Mouse (Mus musculus) heart, postnatal 36 days (tissue): ENCODE measurements at regions not wholly inside any gene's neighbourhood (a gene's known extent, or its start where the extent isn't known, plus 50 kb on each side); places are given as distances from the start of the nearest gene placed in this dataset.
A peak's percentile ranks its signal among the peaks of the same experiment; 100 is the strongest.
"Not testable (repeated sequence)": the region's sequence is repeated elsewhere in the genome, so short reads cannot be mapped to it uniquely, and the experiment has no call there.

Experiments
- DNase-seq, 2 experiments: peaks; one replicate each; pipeline ENCODE4 v3.0.0; 2021 to 2022
- intact Hi-C: fragments of 180-260 bp; cut with DNase I; formaldehyde crosslinking; loops from one replicate; pipeline ENCODE4 v1.15.1; 2025

- intact Hi-C loops = no loop called here
Observed at GRCm38 (mm10) chr16:57915451-57915850, 160.9 kb upstream of the Col8a1 start.

GRCm38 (mm10) chr16:57923447-57924129 lies 169.1 kb upstream of the Col8a1 start:
- intact Hi-C loops = no loop called here
- DNase-seq = no peak

More at GRCm38 (mm10) chr16:57915451-57915850, 160.9 kb upstream of the Col8a1 start:
- no peak for DNase-seq

GRCm38 (mm10) chr16:57924130-57924495 lies 169.6 kb upstream of the Col8a1 start:
- DNase-seq = no peak
- intact Hi-C loops = no loop called here

GRCm38 (mm10) chr16:57927816-57928215 lies 173.3 kb upstream of the Col8a1 start:
- intact Hi-C loops = loop anchor here (5.0 kb wide), 1 partner anchor 76 kb away; no protein-coding TSS in a partner anchor
- DNase-seq = peak; percentile 59 to 73

GRCm38 (mm10) chr16:57928301-57928700 lies 173.8 kb upstream of the Col8a1 start:
- DNase-seq = peak; percentile 54 to 67
- intact Hi-C loops = loop anchor here (5.0 kb wide), 1 partner anchor 76 kb away; no protein-coding TSS in a partner anchor

GRCm38 (mm10) chr16:57929151-57929764 lies 174.7 kb upstream of the Col8a1 start:
- DNase-seq = peak in 1 of 2 experiments; percentile 21
- intact Hi-C loops = loop anchor here (5.0 kb wide), 1 partner anchor 77 kb away; no protein-coding TSS in a partner anchor

- DNase-seq = no peak
- intact Hi-C loops = no loop called here
Observed at GRCm38 (mm10) chr16:57945404-57945803, 190.9 kb upstream of the Col8a1 start.

- no peak for DNase-seq
- intact Hi-C loops = no loop called here
Observed at GRCm38 (mm10) chr16:57947309-57947708, 192.8 kb upstream of the Col8a1 start.

- no peak for DNase-seq
- intact Hi-C loops = no loop called here
Observed at GRCm38 (mm10) chr16:57949680-57950079, 195.1 kb upstream of the Col8a1 start.

GRCm38 (mm10) chr16:57970956-57971355 lies 216.4 kb upstream of the Col8a1 start:
- intact Hi-C loops = no loop called here
- no peak for DNase-seq

GRCm38 (mm10) chr16:57984111-57984510 lies 229.6 kb upstream of the Col8a1 start:
- intact Hi-C loops = no loop called here
- no peak for DNase-seq

- intact Hi-C loops = no loop called here
- no peak for DNase-seq
Observed at GRCm38 (mm10) chr16:58005740-58006139, 251.2 kb upstream of the Col8a1 start.

- intact Hi-C loops = no loop called here
- no peak for DNase-seq
Observed at GRCm38 (mm10) chr16:58013557-58013956, 259.0 kb upstream of the Col8a1 start.

- intact Hi-C loops = no loop called here
- no peak for DNase-seq
Observed at GRCm38 (mm10) chr16:58027525-58027924, 273.0 kb upstream of the Col8a1 start.

GRCm38 (mm10) chr16:58028541-58028940 lies 274.0 kb upstream of the Col8a1 start:
- DNase-seq = peak; percentile 3 to 12
- intact Hi-C loops = not testable (repeated sequence)

GRCm38 (mm10) chr16:58029674-58030073 lies 275.1 kb upstream of the Col8a1 start:
- intact Hi-C loops = no loop called here

GRCm38 (mm10) chr16:58068654-58069271 lies 314.2 kb upstream of the Col8a1 start:
- DNase-seq = no peak
- intact Hi-C loops = no loop called here

More at GRCm38 (mm10) chr16:58029674-58030073, 275.1 kb upstream of the Col8a1 start:
- peak; percentile 5 to 13 for DNase-seq

- intact Hi-C loops = no loop called here
- no peak for DNase-seq
Observed at GRCm38 (mm10) chr16:58072441-58072840, 317.9 kb upstream of the Col8a1 start.

- DNase-seq = no peak
- intact Hi-C loops = no loop called here
Observed at GRCm38 (mm10) chr16:58100351-58100750, 307.9 kb upstream of the Dcbld2 start.

GRCm38 (mm10) chr16:58110452-58110851 lies 297.8 kb upstream of the Dcbld2 start:
- intact Hi-C loops = no loop called here
- no peak for DNase-seq

- intact Hi-C loops = no loop called here
Observed at GRCm38 (mm10) chr16:58126086-58126485, 282.2 kb upstream of the Dcbld2 start.

More at GRCm38 (mm10) chr16:58126086-58126485, 282.2 kb upstream of the Dcbld2 start:
- no peak for DNase-seq
